Mouse (Mus musculus) retina, adult 2 months (tissue): ENCODE measurements around the gene Ihh.

Source experiments
- DNase-seq: peaks from one replicate; pipeline ENCODE4 v3.0.0-alpha.2; 2012; ENCODE audit warnings: low read depth, low spot score

Gene Ihh

DNA sequence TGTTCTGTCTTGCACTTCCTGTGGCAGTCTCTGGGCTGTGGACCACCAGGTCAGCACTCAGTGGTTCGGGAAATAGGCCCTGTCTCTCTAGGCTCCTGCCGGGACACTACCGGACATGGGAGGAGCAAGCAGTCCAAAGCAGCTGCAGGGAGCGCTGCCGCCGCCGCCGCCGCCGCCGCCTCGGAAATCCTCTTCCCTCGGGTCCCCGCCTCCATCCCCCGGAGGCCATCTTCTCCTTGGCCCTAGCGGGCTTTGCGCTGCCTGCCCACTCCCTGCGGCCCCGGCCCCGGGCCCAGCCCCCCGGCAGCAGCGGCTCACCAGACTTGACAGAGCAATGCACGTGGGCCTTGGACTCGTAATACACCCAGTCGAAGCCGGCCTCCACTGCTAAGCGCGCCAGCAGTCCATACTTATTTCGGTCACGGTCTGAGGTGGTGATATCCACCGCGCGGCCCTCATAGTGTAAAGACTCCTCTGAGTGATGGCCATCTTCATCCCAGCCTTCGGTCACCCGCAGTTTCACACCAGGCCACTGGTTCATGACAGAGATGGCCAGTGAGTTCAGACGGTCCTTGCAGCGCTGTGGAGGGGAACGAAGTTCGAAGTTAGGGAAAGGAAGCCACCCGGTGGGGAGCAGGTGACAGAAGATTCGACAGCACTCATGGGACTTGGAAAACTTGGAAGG is 3.3 kb downstream of the Ihh start:
- no peak for DNase-seq

DNA sequence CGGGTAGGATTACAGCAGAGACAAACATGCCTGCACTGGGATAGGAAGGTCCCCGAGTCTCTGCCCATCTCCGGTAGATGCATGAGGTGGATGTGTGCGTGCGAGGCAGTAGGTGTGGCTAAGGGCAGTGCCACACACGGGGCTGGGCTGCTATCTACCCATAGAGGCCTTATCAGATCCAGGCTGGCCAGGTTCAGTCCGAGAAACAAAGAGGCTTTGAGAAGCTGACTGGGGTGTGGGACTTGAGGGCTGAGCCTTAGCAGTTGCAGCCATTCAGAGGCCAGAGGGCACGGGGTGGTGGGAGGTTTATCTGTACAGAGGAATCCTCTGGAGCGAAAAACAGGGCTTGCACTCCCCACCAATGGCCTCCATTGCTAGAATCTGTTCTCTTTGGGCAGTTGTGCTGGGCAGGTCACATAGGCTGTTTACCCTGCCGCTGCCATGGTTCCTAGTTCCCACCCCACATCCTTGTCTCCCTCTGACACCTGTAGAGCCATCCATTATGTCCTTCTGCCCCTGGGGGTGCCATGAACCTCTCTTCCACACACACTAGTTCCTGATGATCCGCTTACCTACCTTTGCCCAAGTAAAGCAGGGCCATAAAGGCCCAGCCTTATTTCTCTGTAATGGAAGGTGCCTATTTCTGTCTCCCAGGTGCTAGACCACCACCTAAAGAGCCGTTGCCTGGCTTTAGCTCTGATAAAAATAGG is 9.7 kb downstream of the Ihh start:
- no peak for DNase-seq

DNA sequence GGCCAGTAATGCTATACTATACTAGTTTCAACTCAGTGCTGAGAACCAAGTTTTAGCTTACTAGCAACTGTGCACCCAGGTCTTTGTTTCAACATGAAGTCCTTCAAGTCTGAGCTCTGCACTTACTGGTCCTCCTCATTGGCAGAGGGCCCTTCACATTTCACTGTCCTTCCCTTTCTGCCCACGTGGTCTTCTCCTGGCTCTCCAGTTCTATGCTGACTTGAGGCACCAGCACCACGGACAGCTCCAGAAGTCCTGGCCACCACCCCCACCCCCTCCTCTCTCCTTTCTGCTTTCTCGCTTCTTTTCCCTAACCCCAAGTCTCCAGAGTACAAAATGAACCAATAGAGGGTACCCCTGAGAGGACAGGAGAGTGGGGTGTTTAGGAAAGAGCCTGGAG is 11.7 kb downstream of the Ihh start:
- no peak for DNase-seq

DNA sequence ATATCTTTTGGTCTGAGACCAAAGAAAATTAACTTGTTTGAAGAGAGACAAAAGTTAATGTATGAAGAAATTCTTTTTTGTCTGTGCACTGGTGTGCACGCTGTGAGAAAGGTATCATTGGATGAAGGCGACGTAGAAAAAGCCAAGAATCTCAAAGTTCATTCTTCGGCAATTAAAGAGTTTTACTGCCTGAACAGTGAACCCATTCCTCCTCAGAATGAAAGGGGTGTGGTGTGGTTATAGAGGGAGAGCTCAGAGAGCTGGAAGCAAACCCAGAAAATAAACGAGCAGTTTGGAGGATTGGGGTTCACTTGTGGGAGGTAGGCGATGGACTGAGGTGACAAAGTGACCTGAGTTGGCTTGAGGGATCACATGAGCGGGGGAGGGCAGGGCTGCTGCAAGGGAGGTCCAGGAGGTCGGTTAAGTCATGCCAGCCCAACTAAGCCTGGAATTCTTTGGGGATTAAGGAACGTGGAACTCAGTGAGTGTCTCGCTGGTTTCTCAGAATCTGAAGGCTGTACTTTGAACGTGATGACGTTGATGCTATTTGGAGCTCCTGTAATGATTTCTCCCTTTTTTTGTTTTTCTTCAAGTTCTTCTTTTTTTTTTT is 15.1 kb downstream of the Ihh start:
- no peak for DNase-seq

DNA sequence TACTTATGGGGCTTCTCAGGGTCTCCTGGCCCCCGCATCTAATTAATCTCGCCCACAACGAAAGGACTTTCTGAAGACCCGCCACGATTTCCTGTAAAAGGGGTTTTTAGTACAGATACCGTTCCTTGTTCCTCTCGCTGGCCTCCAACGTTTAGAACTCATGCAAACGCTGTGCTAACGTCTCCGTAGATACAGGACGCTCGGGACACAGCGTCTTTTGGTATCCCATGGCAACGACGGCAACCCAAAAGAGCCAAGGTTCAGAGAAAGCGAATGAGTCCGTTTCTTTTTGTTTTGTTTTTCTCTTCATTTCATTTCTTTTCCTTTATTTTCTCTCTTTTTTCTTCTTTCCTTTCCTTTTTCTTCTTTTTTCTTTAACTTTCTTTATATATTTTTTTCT is 16.1 kb downstream of the Ihh start, which contains the start of gene Cfap65:
Gene Cfap65, minus strand, starts transcription at position 198 of the 400 bp plus-strand sequence.
- peak; percentile 11 for DNase-seq

- DNase-seq, result no peak
Measured at GRCm38 (mm10) chr1:74927621-74928296, 23.7 kb downstream of the Ihh start.

DNA sequence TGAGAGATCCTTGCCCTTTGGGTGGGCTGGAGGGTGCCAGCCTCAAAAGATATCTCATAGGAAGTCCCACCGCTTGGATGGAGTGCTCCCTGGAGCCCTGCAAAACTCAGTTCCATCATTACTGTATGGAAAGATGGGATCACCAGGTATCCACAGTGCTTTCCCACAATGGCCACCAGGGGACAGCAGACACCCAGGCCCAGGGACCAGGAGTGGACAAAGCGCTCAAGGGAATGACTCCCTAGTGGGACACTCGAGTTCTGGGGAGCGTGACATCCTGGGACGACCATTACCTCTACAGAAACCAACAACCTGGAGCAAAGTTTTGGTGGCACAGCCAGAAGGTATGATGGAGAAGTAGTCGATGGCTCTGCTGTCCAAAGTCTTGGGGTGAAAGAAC is 24.8 kb downstream of the Ihh start:
- DNase-seq, result peak; percentile 15

- DNase-seq, result no peak
Measured at GRCm38 (mm10) chr1:74924464-74924863, 27.0 kb downstream of the Ihh start.

GRCm38 (mm10) chr1:74915706-74916105 is 35.8 kb downstream of the Ihh start:
- no peak for DNase-seq

GRCm38 (mm10) chr1:74902191-74902590 is 49.3 kb downstream of the Ihh start:
- DNase-seq, result no peak

GRCm38 (mm10) chr1:74901686-74902085 is 49.8 kb downstream of the Ihh start:
- DNase-seq, result peak; percentile 32

DNA sequence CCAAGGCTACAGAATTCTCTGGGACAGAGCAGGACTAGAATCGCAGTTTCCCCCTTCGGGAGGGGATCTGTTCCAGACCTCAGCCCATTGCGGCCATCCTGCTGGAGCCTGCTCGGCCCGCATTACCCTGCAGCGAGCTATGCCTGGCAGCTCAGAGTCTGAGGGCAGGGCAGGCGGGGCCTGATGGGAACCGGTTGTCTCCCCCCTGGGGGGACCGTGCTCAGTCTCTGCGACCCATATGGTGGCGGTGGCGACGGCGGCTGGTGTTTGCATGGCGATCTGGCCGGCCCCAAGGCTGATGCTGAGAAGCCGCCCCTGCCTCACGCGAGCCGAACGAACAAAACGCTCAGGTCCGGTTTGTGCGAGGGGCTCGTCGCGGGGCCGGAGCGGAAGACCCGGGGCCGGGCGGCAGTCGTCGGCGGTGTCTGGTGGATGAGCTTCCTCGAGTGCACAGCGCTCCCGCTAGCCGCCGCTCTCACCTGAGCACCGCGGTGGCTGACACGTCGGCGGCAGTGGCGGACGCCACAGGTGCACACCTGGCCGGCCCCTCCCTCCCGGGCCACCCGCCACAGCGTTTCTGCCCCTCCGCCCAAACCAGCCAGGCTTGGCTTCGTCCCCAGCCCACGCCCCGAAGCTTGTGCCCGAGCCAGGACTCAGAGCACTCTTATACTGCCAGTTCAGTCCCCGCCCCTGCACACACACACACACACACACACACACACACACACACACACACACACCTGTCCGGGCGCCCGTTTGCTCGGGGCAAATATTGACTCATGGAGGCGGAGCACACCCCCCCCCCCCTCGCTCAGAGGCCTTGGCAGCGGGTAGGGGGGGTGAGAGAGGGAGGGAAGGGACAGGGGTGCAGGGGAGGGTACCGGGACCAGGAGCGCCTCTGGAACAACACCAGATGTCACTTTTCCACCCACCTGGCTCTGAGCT is 50.9 kb downstream of the Ihh start:
- no peak for DNase-seq

- DNase-seq, result no peak
Measured at GRCm38 (mm10) chr1:74898656-74899431, 52.6 kb downstream of the Ihh start.

GRCm38 (mm10) chr1:74897976-74898375 is 53.5 kb downstream of the Ihh start:
- no peak for DNase-seq
